Mouse (Mus musculus): ENCODE results near the gene Trpm5. TPM values are rescaled to one million over a fixed set of nuclear protein-coding genes. Genes with fewer than 3 reads are reported as not detected.

Trpm5 gene
- polyA plus RNA-seq, 1 experiment from 2014 or later, result 0.72 TPM

- no peaks in the 10 kb centered on the region for H3K27me3 ChIP-seq (replicated peaks; ENCODE audit: insufficient read depth, low read length)
- H3K9me3 ChIP-seq (ENCODE audit: low read length), result no peaks in the 10 kb centered on the region
- DNase-seq (ENCODE audit: low spot score) (no peak), ATAC-seq (no peak)
- H3K4me2 ChIP-seq (replicated peaks; ENCODE audit: low read depth, low read length), result no peak overlapping the region
- no peak overlapping the region for H3K4me3 ChIP-seq (ENCODE audit: low read depth, low read length)
- H3K27ac ChIP-seq (ENCODE audit: low read length), result no peak overlapping the region
- H3K36me3 ChIP-seq (ENCODE audit: insufficient read depth, low read length), result no peaks in the 10 kb centered on the region
- H3K9ac ChIP-seq (replicated peaks; ENCODE audit: low read depth), result no peak overlapping the region
- TF ChIP-seq CTCF (IDR thresholded peaks at IDR 0.05) (no peak), EP300 (IDR thresholded peaks at IDR 0.05) (no peak)
- H3K4me1 ChIP-seq (ENCODE audit: insufficient read depth, low read depth, low read length), result no peaks in the 10 kb centered on the region
- WGBS, result 67% methylated on average over 5 of the region's 5 CpGs
These were observed 38.4 kb upstream of the Trpm5 start for GRCm38 (mm10) chr7:143132815-143133214.

GRCm38 (mm10) chr7:143124902-143125301, 30.5 kb upstream of the Trpm5 start:
- no peak for ATAC-seq
- no peak overlapping the region for H3K4me3 ChIP-seq (ENCODE audit: low read depth, low read length)
- peaks cover 24% of the 10 kb centered on the region for H3K4me1 ChIP-seq (ENCODE audit: insufficient read depth, low read depth, low read length)
- H3K27ac ChIP-seq (ENCODE audit: low read length), result 0 out of 2 replicates have a peak overlapping the region, but pooled peaks have one; percentile 60
- H3K9ac ChIP-seq (replicated peaks; ENCODE audit: low read depth), result no peak overlapping the region
- no peaks in the 10 kb centered on the region for H3K27me3 ChIP-seq (replicated peaks; ENCODE audit: insufficient read depth, low read length)
- TF ChIP-seq EP300 (IDR thresholded peaks at IDR 0.05) (no peak), CTCF (IDR thresholded peaks at IDR 0.05) (no peak)
- 56% methylated on average over 3 of the region's 3 CpGs for WGBS
- H3K9me3 ChIP-seq (ENCODE audit: low read length), result no peaks in the 10 kb centered on the region
- no peaks in the 10 kb centered on the region for H3K36me3 ChIP-seq (ENCODE audit: insufficient read depth, low read length)
- no peak for DNase-seq (ENCODE audit: low spot score)
- no peak overlapping the region for H3K4me2 ChIP-seq (replicated peaks; ENCODE audit: low read depth, low read length)

DNA sequence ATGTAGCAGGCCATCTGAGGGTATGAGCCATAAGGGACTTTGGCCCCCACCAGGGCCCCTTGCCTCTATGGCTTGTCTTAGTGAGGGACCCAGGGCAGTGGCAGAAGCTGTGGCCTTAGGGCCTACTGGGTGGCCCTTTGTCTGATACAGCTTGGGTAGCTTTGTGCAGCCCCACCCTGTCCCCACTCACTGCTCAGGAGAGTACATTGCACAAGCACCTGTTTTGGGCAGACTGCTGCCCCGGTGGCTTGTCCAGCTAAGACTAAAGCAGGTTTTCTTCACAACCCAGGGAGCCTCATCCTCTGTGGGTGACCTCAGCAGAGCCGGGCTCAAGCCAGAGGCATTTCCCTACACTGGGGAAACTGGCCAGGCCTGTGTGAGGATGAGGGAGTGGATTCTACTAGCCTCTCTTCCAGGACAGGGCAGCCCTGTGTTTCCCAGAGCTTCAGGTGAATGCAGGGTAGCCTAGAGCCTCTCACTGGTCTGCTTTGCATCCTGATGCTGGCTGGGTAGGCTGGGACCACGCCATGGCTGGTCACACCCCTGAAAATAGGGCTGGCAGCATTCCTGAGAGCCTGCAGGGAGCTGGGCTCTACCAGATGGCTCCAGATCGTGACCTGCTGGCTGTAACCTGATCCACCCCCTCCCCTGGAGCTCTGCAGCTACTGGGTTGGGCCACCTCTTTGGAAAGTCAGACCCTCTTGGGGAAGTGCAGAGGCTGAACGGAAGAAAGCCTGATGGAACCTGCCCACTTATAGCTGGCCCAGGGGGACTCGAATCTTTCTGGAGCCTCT, 29.6 kb upstream of the Trpm5 start:
- DNase-seq (ENCODE audit: low spot score), result peak; percentile 73
- H3K9me3 ChIP-seq (ENCODE audit: low read length), result no peaks in the 10 kb centered on the region
- H3K36me3 ChIP-seq (ENCODE audit: insufficient read depth, low read length), result no peaks in the 10 kb centered on the region
- no peaks in the 10 kb centered on the region for H3K27me3 ChIP-seq (replicated peaks; ENCODE audit: insufficient read depth, low read length)
- peak; percentile 80 for ATAC-seq
- TF ChIP-seq EP300 (IDR thresholded peaks at IDR 0.05), result no peak
- H3K4me2 ChIP-seq (replicated peaks; ENCODE audit: low read depth, low read length), result no peak overlapping the region
- 14% methylated on average over 6 of the region's 6 CpGs for WGBS
- H3K27ac ChIP-seq (ENCODE audit: low read length), result peak overlapping the region; percentile 60; the same call in 1 of the 2 replicates
- H3K9ac ChIP-seq (replicated peaks; ENCODE audit: low read depth), result no peak overlapping the region
- no peak overlapping the region for H3K4me3 ChIP-seq (ENCODE audit: low read depth, low read length)
- H3K4me1 ChIP-seq (ENCODE audit: insufficient read depth, low read depth, low read length), result peaks cover 27% of the 10 kb centered on the region

- DNase-seq (ENCODE audit: low spot score) (peak; percentile 21), ATAC-seq (peak; percentile 14; the same call in 1 of the 2 replicates)
- no peak for TF ChIP-seq EP300 (IDR thresholded peaks at IDR 0.05)
- no peak for TF ChIP-seq CTCF (IDR thresholded peaks at IDR 0.05)
- Histone ChIP-seq H3K9ac (replicated peaks; ENCODE audit: low read depth) (no peak overlapping the region), H3K27me3 (replicated peaks; ENCODE audit: insufficient read depth, low read length) (no peaks in the 10 kb centered on the region), H3K36me3 (ENCODE audit: insufficient read depth, low read length) (no peaks in the 10 kb centered on the region), H3K9me3 (ENCODE audit: low read length) (no peaks in the 10 kb centered on the region), H3K27ac (ENCODE audit: low read length) (no peak overlapping the region), H3K4me3 (ENCODE audit: low read depth, low read length) (no peak overlapping the region), H3K4me1 (ENCODE audit: insufficient read depth, low read depth, low read length) (peaks cover 27% of the 10 kb centered on the region), H3K4me2 (replicated peaks; ENCODE audit: low read depth, low read length) (no peak overlapping the region)
- WGBS, result 39% methylated on average over 5 of the region's 5 CpGs
These were observed 27.7 kb upstream of the Trpm5 start for GRCm38 (mm10) chr7:143122191-143122590.

DNA sequence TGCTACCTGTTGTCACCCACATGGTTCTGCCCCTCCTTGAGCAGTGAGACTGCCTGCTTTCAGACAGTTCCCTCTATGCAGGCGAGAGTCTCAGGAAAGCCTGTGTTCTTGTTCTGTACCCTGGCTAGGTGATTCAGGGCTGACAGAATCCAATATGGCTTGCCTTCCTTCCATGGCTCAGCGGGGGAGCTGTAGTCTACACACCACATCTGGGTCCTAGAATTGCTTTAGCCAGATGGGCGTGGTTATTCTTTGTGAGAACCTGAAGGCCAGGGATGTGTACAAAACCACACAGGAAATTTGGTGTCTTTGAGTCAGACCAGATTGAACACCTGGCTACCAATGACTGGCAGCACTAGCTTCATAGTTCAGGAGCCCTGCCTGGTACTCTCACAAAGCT, 25.4 kb upstream of the Trpm5 start:
- DNase-seq (ENCODE audit: low spot score), result no peak
- 70% methylated on average over 3 of the region's 3 CpGs for WGBS
- Histone ChIP-seq H3K27ac (ENCODE audit: low read length) (peak overlapping the region; percentile 66), H3K9me3 (ENCODE audit: low read length) (no peaks in the 10 kb centered on the region), H3K27me3 (replicated peaks; ENCODE audit: insufficient read depth, low read length) (no peaks in the 10 kb centered on the region), H3K4me2 (replicated peaks; ENCODE audit: low read depth, low read length) (no peak overlapping the region), H3K36me3 (ENCODE audit: insufficient read depth, low read length) (no peaks in the 10 kb centered on the region), H3K9ac (replicated peaks; ENCODE audit: low read depth) (no peak overlapping the region), H3K4me1 (ENCODE audit: insufficient read depth, low read depth, low read length) (peaks cover 27% of the 10 kb centered on the region), H3K4me3 (ENCODE audit: low read depth, low read length) (no peak overlapping the region)
- no peak for ATAC-seq
- TF ChIP-seq EP300 (IDR thresholded peaks at IDR 0.05) (no peak), CTCF (IDR thresholded peaks at IDR 0.05) (no peak)

- Histone ChIP-seq H3K27ac (ENCODE audit: low read length) (peak overlapping the region; percentile 66), H3K9me3 (ENCODE audit: low read length) (no peaks in the 10 kb centered on the region), H3K4me2 (replicated peaks; ENCODE audit: low read depth, low read length) (no peak overlapping the region), H3K4me3 (ENCODE audit: low read depth, low read length) (no peak overlapping the region), H3K36me3 (ENCODE audit: insufficient read depth, low read length) (no peaks in the 10 kb centered on the region), H3K9ac (replicated peaks; ENCODE audit: low read depth) (no peak overlapping the region), H3K27me3 (replicated peaks; ENCODE audit: insufficient read depth, low read length) (no peaks in the 10 kb centered on the region), H3K4me1 (ENCODE audit: insufficient read depth, low read depth, low read length) (peaks cover 23% of the 10 kb centered on the region)
- TF ChIP-seq EP300 (IDR thresholded peaks at IDR 0.05) (no peak), CTCF (IDR thresholded peaks at IDR 0.05) (no peak)
- ATAC-seq (peak; percentile 44), DNase-seq (ENCODE audit: low spot score) (peak; percentile 69)
- WGBS, result 6% methylated on average over 1 of the region's 1 CpGs
These were observed 25.0 kb upstream of the Trpm5 start for GRCm38 (mm10) chr7:143119407-143119806.
